Mouse (Mus musculus) CH12.LX (cell line): Measurements from ENCODE around the gene Maats1. TPM values are rescaled to one million over a fixed set of nuclear protein-coding genes. Genes with fewer than 3 reads are reported as not detected.

Experiments
- DNase-seq: peaks from one replicate; pipeline ENCODE4 v3.0.0-alpha.2; 2013; ENCODE audit errors: extremely low read depth
- H3K27ac ChIP-seq: 2 replicates; pipeline ENCODE4 v1.5.1; 2012; ENCODE audit warnings: low read depth, mild to moderate bottlenecking, control low read depth, moderate library complexity; ENCODE audit not compliant: insufficient read depth
- H3K27me3 ChIP-seq: replicated peaks from 2 replicates; pipeline ENCODE3; 2012; ENCODE audit warnings: inconsistent platforms
- H3K36me3 ChIP-seq, 2 experiments: replicated peaks in 1 of 2; 2 replicates each; pipeline versions ENCODE3 to v1.6.1; 2012; ENCODE audit warnings: inconsistent platforms in 1 of 2, low read length in 1 of 2, mild to moderate bottlenecking in 1 of 2, mixed read lengths in 1 of 2, moderate library complexity in 1 of 2; ENCODE audit not compliant: control insufficient read depth in 1 of 2, insufficient read depth in 1 of 2
- H3K4me1 ChIP-seq, 2 experiments: 2 replicates each; pipeline ENCODE4 v1.6.1; 2012; ENCODE audit warnings: inconsistent platforms in 1 of 2, moderate library complexity in 1 of 2; ENCODE audit not compliant: insufficient read depth in 2 of 2, control insufficient read depth in 1 of 2
- H3K4me2 ChIP-seq: 2 replicates; pipeline ENCODE4 v1.6.1; 2012; ENCODE audit warnings: low read depth, mild to moderate bottlenecking, control low read depth; ENCODE audit not compliant: poor library complexity, insufficient read depth, severe bottlenecking
- H3K4me3 ChIP-seq, 3 experiments: fragments of 150-350 bp in 1 of 3; sonication (generic) in 1 of 3; replicated peaks in 1 of 3; 2 replicates each; pipeline versions ENCODE3 to v1.5.1; 2011 to 2012; ENCODE audit warnings: low read depth in 2 of 3, low read length in 2 of 3, mild to moderate bottlenecking in 2 of 3, moderate library complexity in 2 of 3, control low read depth in 1 of 3, improper control_type of control experiment in 1 of 3, inconsistent platforms in 1 of 3, mixed read lengths in 1 of 3; ENCODE audit not compliant: poor library complexity in 1 of 3
- H3K79me2 ChIP-seq: replicated peaks from 2 replicates; pipeline ENCODE4 v1.6.1; 2012; ENCODE audit warnings: mild to moderate bottlenecking, moderate library complexity; ENCODE audit not compliant: control insufficient read depth, poor library complexity, insufficient read depth, severe bottlenecking; ENCODE audit errors: extremely low read depth
- H3K9ac ChIP-seq: 2 replicates; pipeline ENCODE4 v1.6.1; 2012; ENCODE audit warnings: low read depth, mild to moderate bottlenecking, control low read depth, moderate library complexity; ENCODE audit not compliant: insufficient read depth
- H3K9me3 ChIP-seq: replicated peaks from 2 replicates; pipeline ENCODE3; 2012; ENCODE audit warnings: low read length, inconsistent platforms, mixed read lengths
- CHD1 ChIP-seq: IDR thresholded peaks from 2 replicates; pipeline ENCODE4 v1.6.1; 2012; ENCODE audit warnings: low read depth, low read length, improper control_type of control experiment, inconsistent platforms
- CHD2 ChIP-seq: IDR thresholded peaks from 2 replicates; pipeline ENCODE4 v1.6.1; 2011; ENCODE audit warnings: low read length, improper control_type of control experiment
- E2F4 ChIP-seq: IDR thresholded peaks from 2 replicates; pipeline ENCODE4 v1.6.1; 2011; ENCODE audit warnings: low read depth, low read length, improper control_type of control experiment; ENCODE audit not compliant: insufficient replicate concordance
- ELF1 ChIP-seq: IDR thresholded peaks from 2 replicates; pipeline ENCODE4 v1.6.1; 2014; ENCODE audit warnings: low read depth, mild to moderate bottlenecking, inconsistent platforms, low read length, improper control_type of control experiment
- HCFC1 ChIP-seq: IDR thresholded peaks from 2 replicates; pipeline ENCODE4 v1.6.1; 2012; ENCODE audit warnings: low read depth, mild to moderate bottlenecking, inconsistent platforms, low read length, improper control_type of control experiment
- JUN ChIP-seq: IDR thresholded peaks from 2 replicates; pipeline ENCODE4 v1.6.1; 2011; ENCODE audit warnings: low read depth, mild to moderate bottlenecking, low read length, improper control_type of control experiment, moderate library complexity; ENCODE audit not compliant: insufficient read depth
- JUND ChIP-seq: conservative IDR thresholded peaks from 2 replicates; pipeline ENCODE4 v1.6.1; 2011; ENCODE audit warnings: low read depth, low read length, improper control_type of control experiment
- KAT2A ChIP-seq: IDR thresholded peaks from 2 replicates; pipeline ENCODE4 v1.6.1; 2012; ENCODE audit warnings: low read length, improper control_type of control experiment, inconsistent platforms; ENCODE audit not compliant: insufficient replicate concordance
- MAFK ChIP-seq: IDR thresholded peaks from 2 replicates; pipeline ENCODE4 v1.6.1; 2011; ENCODE audit warnings: low read length, improper control_type of control experiment; ENCODE audit not compliant: insufficient replicate concordance
- MAX ChIP-seq: IDR thresholded peaks from 2 replicates; pipeline ENCODE4 v1.6.1; 2011; ENCODE audit warnings: low read length, improper control_type of control experiment
- MAZ ChIP-seq: IDR thresholded peaks from 2 replicates; pipeline ENCODE4 v1.6.1; 2012; ENCODE audit warnings: low read depth, mild to moderate bottlenecking, inconsistent platforms, low read length, improper control_type of control experiment, moderate library complexity
- NELFE ChIP-seq: IDR thresholded peaks from 2 replicates; pipeline ENCODE4 v1.6.1; 2011; ENCODE audit warnings: low read depth, low read length, improper control_type of control experiment
- POLR2AphosphoS2 ChIP-seq: IDR thresholded peaks from 2 replicates; pipeline ENCODE4 v1.6.1; 2011; ENCODE audit warnings: low read depth, low read length, improper control_type of control experiment
- RAD21 ChIP-seq: IDR thresholded peaks from 2 replicates; pipeline ENCODE4 v1.6.1; 2011; ENCODE audit warnings: low read depth, mild to moderate bottlenecking, low read length, improper control_type of control experiment, moderate library complexity
- SMC3 ChIP-seq: IDR thresholded peaks from 2 replicates; pipeline ENCODE4 v1.6.1; 2011; ENCODE audit warnings: low read depth, low read length, improper control_type of control experiment
- TBP ChIP-seq: conservative IDR thresholded peaks from 2 replicates; pipeline ENCODE4 v1.6.1; 2011; ENCODE audit warnings: low read depth, low read length, improper control_type of control experiment
- USF1 ChIP-seq: IDR thresholded peaks from 2 replicates; pipeline ENCODE4 v1.6.1; 2014; ENCODE audit warnings: low read depth, mild to moderate bottlenecking, inconsistent platforms, low read length, improper control_type of control experiment
- USF2 ChIP-seq: conservative IDR thresholded peaks from 2 replicates; pipeline ENCODE4 v1.6.1; 2011; ENCODE audit warnings: low read depth, low read length, improper control_type of control experiment
- ZC3H11A ChIP-seq: IDR thresholded peaks from 2 replicates; pipeline ENCODE4 v1.6.1; 2012; ENCODE audit warnings: low read depth, mild to moderate bottlenecking, inconsistent platforms, low read length, improper control_type of control experiment
- ZKSCAN1 ChIP-seq: IDR thresholded peaks from 2 replicates; pipeline ENCODE4 v1.6.1; 2012; ENCODE audit warnings: low read depth, inconsistent platforms, low read length, improper control_type of control experiment, borderline replicate concordance
- ZMIZ1 ChIP-seq: IDR thresholded peaks from 2 replicates; pipeline ENCODE4 v1.6.1; 2012; ENCODE audit warnings: low read depth, mild to moderate bottlenecking, inconsistent platforms, low read length, improper control_type of control experiment
- ZNF384 ChIP-seq: IDR thresholded peaks from 2 replicates; pipeline ENCODE4 v1.6.1; 2012; ENCODE audit warnings: low read depth, low read length, improper control_type of control experiment, inconsistent platforms
- dilution Hi-C: fragments of 300-500 bp; cut with MboI; formaldehyde crosslinking; loops from 2 replicates; pipeline ENCODE4 v1.14.3; 2020; ENCODE audit warnings: low sequenced_read_pairs; ENCODE audit not compliant: extremely low pct_unique_long_range_greater_than_20kb, extremely low pct_ligation_motif_present
- in situ Hi-C: fragments of 300-500 bp; cut with MboI; formaldehyde crosslinking; loops from 3 replicates; pipeline ENCODE4 v1.14.3; 2019; ENCODE audit warnings: low sequenced_read_pairs, low pct_ligation_motif_present, low pct_unique_long_range_greater_than_20kb, mixed read lengths
- polyA plus RNA-seq: library from polyadenylated mRNA; unstranded; fragments of >175 nt; gene quantifications from 2 replicates; pipeline ENCODE4 v1.2.1, GENCODE M21; 2012; ENCODE audit warnings: low read depth; ENCODE audit not compliant: insufficient read length
- total RNA-seq, 2 experiments: library from RNA; depleted of rRNA; stranded (reverse); fragments of 300-350 nt in 1 of 2; fragments of >200 nt in 1 of 2; gene quantifications; 2 replicates each; pipeline ENCODE4 v1.2.3; 2012 to 2014

Maats1 gene
- total and polyA plus RNA-seq, 3 experiments: 1.9 to 3.9 (median 2.0) TPM

DNA sequence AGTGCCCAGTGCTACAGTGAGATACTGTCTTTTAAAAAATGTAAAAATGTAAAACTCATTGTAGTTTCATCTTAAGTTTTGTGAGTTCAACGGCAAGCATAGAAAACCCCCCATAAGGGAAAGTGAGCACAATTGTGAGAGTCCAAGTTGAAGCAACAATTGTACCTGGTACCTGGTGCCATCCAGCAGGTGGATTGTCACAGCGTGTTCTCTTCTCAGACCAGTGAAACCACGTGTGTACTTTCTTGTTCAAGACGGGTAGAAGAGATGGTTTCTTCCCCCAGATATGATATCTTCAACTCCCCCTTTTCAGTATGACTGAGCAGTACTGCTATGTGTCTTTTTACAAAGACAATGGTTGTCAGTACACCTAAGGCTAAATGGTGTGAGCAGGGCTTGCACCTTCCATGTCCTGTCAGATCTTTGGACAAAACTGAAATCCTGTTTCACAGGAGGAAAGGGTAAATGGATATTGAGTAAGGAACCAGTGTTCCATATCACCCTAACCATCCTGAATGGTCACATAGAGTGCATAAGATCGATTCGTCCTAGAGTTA, 16.4 kb upstream of the Maats1 start (continued):
- no peak; the same call in 1 of the 2 replicates for TF ChIP-seq RAD21
- TF ChIP-seq JUND: peak; percentile 82

DNA sequence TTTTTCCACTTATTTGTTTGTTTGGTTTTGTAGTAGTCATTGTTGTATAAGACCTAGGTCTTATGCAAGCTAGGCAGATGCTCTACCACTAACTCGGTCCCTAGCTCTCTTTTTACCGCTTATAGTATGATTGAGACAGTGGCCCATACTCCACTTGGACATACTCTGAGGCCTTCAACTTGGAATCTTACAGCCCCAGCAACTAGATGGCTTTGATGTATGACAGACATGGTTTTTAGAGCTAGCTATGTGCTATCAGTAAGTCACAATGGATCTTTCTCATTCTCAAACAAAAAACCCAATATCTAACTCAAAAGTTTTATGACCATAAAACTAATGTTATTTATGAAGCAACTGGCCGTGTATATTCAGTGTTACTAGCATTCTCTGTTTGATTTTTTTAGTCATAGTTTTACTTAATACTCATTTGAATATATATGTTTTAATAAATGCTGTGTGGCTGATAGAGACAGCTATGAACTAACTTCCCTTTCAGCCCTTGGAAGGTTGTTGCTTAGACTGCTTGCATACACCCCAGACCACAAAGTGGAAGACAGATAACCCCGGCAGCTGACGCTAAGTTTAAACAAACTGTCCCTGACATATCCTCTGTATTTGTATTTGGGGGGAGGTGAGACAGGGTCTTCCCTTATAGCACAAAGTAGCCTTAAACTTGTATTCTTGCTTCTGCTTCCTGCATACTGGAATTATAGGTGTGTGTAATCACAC, 12.4 kb upstream of the Maats1 start:
- Histone ChIP-seq H3K9me3 (peaks cover 2% of the 10 kb centered on the region), H3K27me3 (no peaks in the 10 kb centered on the region), H3K4me2 (no peak overlapping the region), H3K4me1 (peaks cover 25 to 58% of the 10 kb centered on the region in 2 experiments), H3K9ac (no peak overlapping the region), H3K4me3 (no peak overlapping the region), H3K79me2 (peaks cover 41% of the 10 kb centered on the region), H3K36me3 (peaks cover 33 to 82% of the 10 kb centered on the region in 2 experiments), H3K27ac (no peak overlapping the region)
- TF ChIP-seq POLR2AphosphoS2: peak; percentile 97
- no peak for TF ChIP-seq JUN
- TF ChIP-seq CHD2: 0 out of 2 replicates have a peak, but pooled peaks have one; percentile 31
- in situ Hi-C loops: no loop called here
- dilution Hi-C loops: no loop called here
- no peak for DNase-seq

DNA sequence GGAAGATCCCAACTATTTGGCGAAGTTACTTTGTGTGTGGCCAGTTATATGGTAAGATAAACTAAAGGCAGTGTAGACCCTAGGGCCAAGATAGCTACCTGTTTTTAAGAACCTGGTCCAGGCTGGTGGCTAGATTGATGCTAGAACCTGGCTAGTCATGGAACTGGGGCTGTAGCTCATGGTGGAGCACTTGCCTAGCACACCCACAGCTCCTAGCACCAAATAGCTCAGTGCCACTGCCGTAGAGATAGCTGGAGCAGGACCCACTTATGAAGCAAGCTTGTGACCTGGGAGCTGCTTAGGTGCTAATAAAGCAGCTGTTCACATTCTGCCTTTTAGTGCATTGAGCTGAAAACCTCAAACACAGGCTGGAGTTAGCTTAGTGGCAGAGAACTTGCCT, 11.7 kb upstream of the Maats1 start:
- dilution Hi-C loops: no loop called here
- Histone ChIP-seq H3K27ac (no peak overlapping the region), H3K27me3 (no peaks in the 10 kb centered on the region), H3K36me3 (peaks cover 38 to 84% of the 10 kb centered on the region in 2 experiments), H3K9me3 (peaks cover 2% of the 10 kb centered on the region), H3K4me3 (no peak overlapping the region), H3K9ac (no peak overlapping the region), H3K4me1 (peaks cover 24 to 56% of the 10 kb centered on the region in 2 experiments), H3K79me2 (peaks cover 46% of the 10 kb centered on the region), H3K4me2 (no peak overlapping the region)
- no peak for TF ChIP-seq HCFC1
- 0 out of 2 replicates have a peak, but pooled peaks have one; percentile 26 for TF ChIP-seq ZMIZ1
- in situ Hi-C loops: no loop called here
- no peak for DNase-seq

DNA sequence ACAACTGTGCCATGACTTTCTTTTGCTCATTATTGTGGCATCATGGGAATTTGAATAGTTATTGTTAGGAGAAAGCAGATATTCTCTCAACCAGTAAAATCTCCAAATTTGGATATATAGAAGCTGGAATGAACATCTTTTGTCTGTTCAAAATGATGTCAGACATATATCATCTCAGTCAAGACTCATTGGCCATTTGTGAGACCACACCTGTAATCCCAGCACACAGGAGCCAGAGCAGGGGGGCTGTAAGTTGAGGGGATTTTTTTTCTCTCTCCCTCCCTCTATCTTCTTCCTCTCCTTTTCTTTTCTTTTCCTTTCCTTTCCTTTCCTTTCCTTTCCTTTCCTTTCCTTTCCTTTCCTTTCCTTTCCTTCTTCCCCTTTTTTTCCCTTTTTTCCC, 10.9 kb upstream of the Maats1 start:
- Histone ChIP-seq H3K4me2 (no peak overlapping the region), H3K4me1 (peaks cover 17 to 48% of the 10 kb centered on the region in 2 experiments), H3K4me3 (no peak overlapping the region), H3K36me3 (peaks cover 38 to 79% of the 10 kb centered on the region in 2 experiments), H3K9me3 (peaks cover 1% of the 10 kb centered on the region), H3K79me2 (peaks cover 54% of the 10 kb centered on the region), H3K9ac (no peak overlapping the region), H3K27ac (no peak overlapping the region), H3K27me3 (no peaks in the 10 kb centered on the region)
- in situ Hi-C loops: no loop called here
- TF ChIP-seq SMC3 (no peak), E2F4 (no peak), ZNF384 (no peak), JUN (no peak), CHD1 (no peak), KAT2A (no peak), TBP (no peak), USF2 (no peak), MAFK (no peak), USF1 (no peak), MAZ (no peak), ZKSCAN1 (no peak), RAD21 (no peak), MAX (no peak), ELF1 (no peak), CHD2 (no peak), ZC3H11A (no peak), NELFE (no peak)
- DNase-seq: no peak
- dilution Hi-C loops: no loop called here
